Mouse (Mus musculus) liver, embryonic 11.5 days (tissue): ENCODE measurements around the gene Galnt14. TPM values are rescaled to one million over a fixed set of nuclear protein-coding genes. Genes with fewer than 3 reads are reported as not detected.

Source experiments
- ATAC-seq: fragments of 200-750 bp; cut with Nextera tagmentation; replicated peaks from 2 replicates; pipeline ENCODE4 v1.8.0; 2017; ENCODE audit warnings: moderate number of reproducible peaks, mild to moderate bottlenecking, moderate TSS enrichment, moderate library complexity; ENCODE audit not compliant: low FRiP score
- DNase-seq: peaks from one replicate; pipeline ENCODE4 v3.0.0-alpha.2; 2017; ENCODE audit warnings: low spot score
- H3K27ac ChIP-seq: fragments of 300-500 bp; sonication (generic); 2 replicates; pipeline ENCODE4 v1.5.1; 2014; ENCODE audit warnings: mild to moderate bottlenecking, low read depth, low read length, control low read depth
- H3K27me3 ChIP-seq: fragments of 300-500 bp; sonication (generic); replicated peaks from 2 replicates; pipeline ENCODE4 v1.6.1; 2014; ENCODE audit warnings: low read length, mixed read lengths; ENCODE audit not compliant: control insufficient read depth, insufficient read depth
- H3K36me3 ChIP-seq: fragments of 300-500 bp; sonication (generic); 2 replicates; pipeline ENCODE4 v1.6.1; 2014; ENCODE audit warnings: mild to moderate bottlenecking, low read length, moderate library complexity, mixed read lengths; ENCODE audit not compliant: control insufficient read depth, insufficient read depth
- H3K4me1 ChIP-seq: fragments of 300-500 bp; sonication (generic); replicated peaks from 2 replicates; pipeline ENCODE4 v1.6.1; 2014; ENCODE audit warnings: low read length, mixed read lengths; ENCODE audit not compliant: control insufficient read depth, insufficient read depth
- H3K4me2 ChIP-seq: fragments of 300-500 bp; sonication (generic); 2 replicates; pipeline ENCODE4 v1.6.1; 2014; ENCODE audit warnings: mild to moderate bottlenecking, control low read depth, moderate library complexity
- H3K4me3 ChIP-seq: fragments of 300-500 bp; sonication (generic); 2 replicates; pipeline ENCODE4 v1.5.1; 2014; ENCODE audit warnings: low read depth, low read length, control low read depth
- H3K9ac ChIP-seq: fragments of 300-500 bp; sonication (generic); 2 replicates; pipeline ENCODE4 v1.6.1; 2014; ENCODE audit warnings: low read depth, low read length, control low read depth
- H3K9me3 ChIP-seq: fragments of 300-500 bp; sonication (generic); 2 replicates; pipeline ENCODE4 v1.6.1; 2016; ENCODE audit warnings: low read length, inconsistent platforms, mixed read lengths; ENCODE audit not compliant: control insufficient read depth
- WGBS: fragments of 180-500 bp; shearing (Covaris S2); extraction: QIAGEN DNeasy Blood & Tissue Kit; methylation state at CpG from one replicate; pipeline ENCODE4 v1.1.7; 2014; 5-methylcytosine and 5-hydroxymethylcytosine counted together
- polyA plus RNA-seq: library from polyadenylated mRNA; unstranded; fragments of >200 nt; fragmentation: Nextera tagmentation; extraction: Ambion mirVana; gene quantifications from 2 replicates; pipeline ENCODE4 v1.2.1, GENCODE M21; 2014

The Galnt14 gene
- polyA plus RNA-seq, 1 experiment from 2014 or later = 0.84 TPM

GRCm38 (mm10) chr17:73487380-73487779, 222.9 kb downstream of the Galnt14 start:
- H3K9ac ChIP-seq = no peak overlapping the region
- H3K4me3 ChIP-seq = no peak overlapping the region
- H3K4me1 ChIP-seq = no peaks in the 10 kb centered on the region
- no peaks in the 10 kb centered on the region for H3K9me3 ChIP-seq
- H3K27ac ChIP-seq = no peak overlapping the region
- no peak for DNase-seq
- no peak overlapping the region for H3K4me2 ChIP-seq
- H3K27me3 ChIP-seq = no peaks in the 10 kb centered on the region
- no peak for ATAC-seq
- no peaks in the 10 kb centered on the region for H3K36me3 ChIP-seq
- WGBS = 81% methylated on average over 3 of the region's 3 CpGs

- Histone ChIP-seq H3K9me3 (no peaks in the 10 kb centered on the region), H3K9ac (no peak overlapping the region), H3K4me3 (no peak overlapping the region), H3K27ac (no peak overlapping the region), H3K27me3 (no peaks in the 10 kb centered on the region), H3K36me3 (no peaks in the 10 kb centered on the region), H3K4me2 (no peak overlapping the region), H3K4me1 (no peaks in the 10 kb centered on the region)
- ATAC-seq = no peak
- no peak for DNase-seq
- 69% methylated on average over 11 of the region's 11 CpGs for WGBS
Observed at GRCm38 (mm10) chr17:73477096-73478076, 232.9 kb downstream of the Galnt14 start.

- DNase-seq (no peak), ATAC-seq (no peak)
- Histone ChIP-seq H3K36me3 (no peaks in the 10 kb centered on the region), H3K27ac (no peak overlapping the region), H3K27me3 (no peaks in the 10 kb centered on the region), H3K9ac (no peak overlapping the region), H3K4me2 (no peak overlapping the region), H3K4me3 (no peak overlapping the region), H3K9me3 (no peaks in the 10 kb centered on the region), H3K4me1 (no peaks in the 10 kb centered on the region)
- WGBS = 52% methylated on average over 7 of the region's 7 CpGs
Observed at GRCm38 (mm10) chr17:73474371-73474770, 235.9 kb downstream of the Galnt14 start.

- Histone ChIP-seq H3K9me3 (no peaks in the 10 kb centered on the region), H3K27me3 (no peaks in the 10 kb centered on the region), H3K36me3 (no peaks in the 10 kb centered on the region), H3K9ac (no peak overlapping the region), H3K4me3 (no peak overlapping the region), H3K4me1 (no peaks in the 10 kb centered on the region), H3K4me2 (no peak overlapping the region), H3K27ac (no peak overlapping the region)
- 71% methylated on average over 3 of the region's 3 CpGs for WGBS
- ATAC-seq = no peak
- DNase-seq = no peak
Observed at GRCm38 (mm10) chr17:73473012-73473411, 237.2 kb downstream of the Galnt14 start.

- DNase-seq = no peak
- no peak overlapping the region for H3K27ac ChIP-seq
- no peaks in the 10 kb centered on the region for H3K4me1 ChIP-seq
- H3K9ac ChIP-seq = no peak overlapping the region
- H3K4me3 ChIP-seq = no peak overlapping the region
- H3K9me3 ChIP-seq = no peaks in the 10 kb centered on the region
- H3K4me2 ChIP-seq = no peak overlapping the region
- no peak for ATAC-seq
- 81% methylated on average over 4 of the region's 4 CpGs for WGBS
- no peaks in the 10 kb centered on the region for H3K27me3 ChIP-seq
- H3K36me3 ChIP-seq = no peaks in the 10 kb centered on the region
Observed at GRCm38 (mm10) chr17:73460874-73461273, 249.4 kb downstream of the Galnt14 start.

GRCm38 (mm10) chr17:73458741-73459140, 251.5 kb downstream of the Galnt14 start:
- no peaks in the 10 kb centered on the region for H3K27me3 ChIP-seq
- ATAC-seq (no peak), DNase-seq (no peak)
- no peak overlapping the region for H3K27ac ChIP-seq
- no peaks in the 10 kb centered on the region for H3K9me3 ChIP-seq
- no peak overlapping the region for H3K4me2 ChIP-seq
- H3K9ac ChIP-seq = no peak overlapping the region
- no peaks in the 10 kb centered on the region for H3K36me3 ChIP-seq
- H3K4me3 ChIP-seq = no peak overlapping the region
- WGBS = 68% methylated on average over 4 of the region's 4 CpGs
- H3K4me1 ChIP-seq = no peaks in the 10 kb centered on the region

DNA sequence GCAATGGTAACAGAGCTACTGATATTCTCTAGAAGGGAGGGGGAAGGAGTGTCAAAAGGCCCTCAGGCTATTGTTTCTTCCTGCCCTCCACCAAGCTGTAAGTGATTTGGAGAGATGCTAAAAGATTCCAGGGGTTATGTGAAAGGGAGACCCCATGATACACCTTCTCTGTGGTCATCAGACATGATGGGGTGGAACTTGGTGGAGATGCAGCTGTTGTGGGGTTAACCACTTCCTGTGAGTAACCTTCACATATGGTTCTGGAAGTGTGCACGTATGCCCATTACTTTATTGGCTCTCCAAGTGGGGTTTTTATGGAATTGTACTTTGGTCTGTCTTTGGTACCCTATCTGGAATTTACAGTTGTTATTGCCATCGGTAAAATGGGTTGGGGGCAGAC, 253.7 kb downstream of the Galnt14 start:
- H3K4me1 ChIP-seq = no peaks in the 10 kb centered on the region
- DNase-seq (no peak), ATAC-seq (no peak)
- no peak overlapping the region for H3K4me3 ChIP-seq
- no peaks in the 10 kb centered on the region for H3K27me3 ChIP-seq
- 64% methylated on average over 2 of the region's 2 CpGs for WGBS
- H3K4me2 ChIP-seq = no peak overlapping the region
- no peaks in the 10 kb centered on the region for H3K36me3 ChIP-seq
- H3K9me3 ChIP-seq = no peaks in the 10 kb centered on the region
- H3K9ac ChIP-seq = no peak overlapping the region
- H3K27ac ChIP-seq = no peak overlapping the region

- Histone ChIP-seq H3K4me2 (no peak overlapping the region), H3K36me3 (no peaks in the 10 kb centered on the region), H3K9me3 (no peaks in the 10 kb centered on the region), H3K4me3 (no peak overlapping the region), H3K27ac (no peak overlapping the region), H3K9ac (no peak overlapping the region), H3K27me3 (no peaks in the 10 kb centered on the region), H3K4me1 (no peaks in the 10 kb centered on the region)
- 81% methylated on average over 3 of the region's 3 CpGs for WGBS
- DNase-seq (no peak), ATAC-seq (no peak)
Observed at GRCm38 (mm10) chr17:73453646-73454045, 256.6 kb downstream of the Galnt14 start.
